Comparison of ENCODE assay signal across 10 mouse cellular contexts in the genomic region with DNA sequence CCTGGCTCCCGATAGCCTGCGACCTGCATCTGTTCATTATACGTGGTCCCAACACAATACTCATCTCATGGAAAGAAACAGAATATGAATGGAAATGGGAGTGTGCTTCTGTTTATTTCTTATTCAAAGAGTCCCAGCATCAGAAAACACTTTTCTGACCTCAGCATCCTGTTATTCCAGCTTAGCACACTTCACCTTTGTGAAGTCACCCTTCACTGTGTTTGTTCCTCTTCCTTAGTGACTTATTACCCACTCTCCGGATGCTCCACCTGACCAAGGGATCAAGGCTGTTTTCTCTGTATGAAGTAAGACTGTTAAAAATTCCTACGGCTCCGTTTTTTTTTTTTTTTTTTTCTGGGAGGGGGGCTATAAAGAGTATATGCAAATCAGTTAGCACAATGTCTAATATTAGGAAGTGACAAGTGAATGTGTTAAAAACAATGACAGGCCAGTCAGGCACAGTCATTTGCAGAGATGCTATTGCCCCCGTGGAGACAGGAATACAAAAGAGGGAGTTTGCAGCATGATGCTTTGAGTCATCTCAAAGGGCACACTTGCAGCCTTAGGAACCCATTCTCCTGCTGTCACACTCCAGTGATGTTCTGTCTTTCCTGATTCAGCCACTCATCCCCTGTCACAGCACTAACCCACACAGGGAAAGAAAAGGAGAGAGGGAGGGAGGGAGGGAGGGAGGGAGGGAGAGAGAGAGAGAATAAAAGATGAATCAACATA. TPM values are rescaled to one million over a fixed set of nuclear protein-coding genes. Genes with fewer than 3 reads are reported as not detected.
DNase-seq lines count a peak whose midpoint lies in the region; ATAC-seq and TF ChIP-seq lines count a peak whose summit lies in the region.
"Had no signal": no experiment of that assay in that cellular context is flagged by ENCODE, and none has a peak within 500 bp of the region (broad histone marks: within the 10 kb centered on the region; RNA-seq: fewer than 3 reads in every experiment).

No protein-coding gene starts in this region.

- H3K4me2 ChIP-seq in heart, embryonic 16.5 days (ENCODE audit: low read depth, low read length): no peak overlapping the region
- peak overlapping the region; percentile 61 for H3K4me2 ChIP-seq in myocyte (ENCODE audit: low read depth)
- H3K4me2 ChIP-seq: liver, embryonic 13.5 days had no signal

- no peaks in the 10 kb centered on the region for H3K36me3 ChIP-seq in heart, embryonic 16.5 days (ENCODE audit: control insufficient read depth, insufficient read depth)
- H3K36me3 ChIP-seq in myocyte (ENCODE audit: control insufficient read depth, insufficient read depth): no peaks in the 10 kb centered on the region
- H3K36me3 ChIP-seq: liver, embryonic 13.5 days had no signal

- H3K4me3 ChIP-seq in heart, embryonic 16.5 days (ENCODE audit: low read length): no peak overlapping the region
- H3K4me3 ChIP-seq in myocyte: no peak overlapping the region
- H3K4me3 ChIP-seq: liver, embryonic 13.5 days had no signal

- H3K27ac ChIP-seq in heart, embryonic 16.5 days (ENCODE audit: low read length): peak overlapping the region; percentile 81
- H3K27ac ChIP-seq: liver, embryonic 13.5 days had no signal

- no peak; the same call in 1 of the 2 replicates for ATAC-seq in heart, embryonic 16.5 days (replicated peaks; ENCODE audit: extremely low read depth, insufficient read depth, low FRiP score)

- peaks cover 24% of the 10 kb centered on the region for H3K4me1 ChIP-seq in heart, embryonic 16.5 days (ENCODE audit: control insufficient read depth, insufficient read depth, low read length)

- no peaks in the 10 kb centered on the region for H3K79me2 ChIP-seq in myocyte (ENCODE audit: control insufficient read depth, insufficient read depth)

- no peak for TF ChIP-seq POLR2A in myocyte (IDR thresholded peaks at IDR 0.05; ENCODE audit: insufficient read length, low read depth)

- H3K27me3 ChIP-seq in heart, embryonic 16.5 days (ENCODE audit: control insufficient read depth, insufficient read depth, low read length): no peaks in the 10 kb centered on the region
- H3K27me3 ChIP-seq in myocyte (ENCODE audit: control insufficient read depth, insufficient read depth, insufficient read length): no peaks in the 10 kb centered on the region
- H3K27me3 ChIP-seq: liver, embryonic 13.5 days had no signal

- no peaks in the 10 kb centered on the region for H3K9me3 ChIP-seq in heart, embryonic 16.5 days (replicated peaks; ENCODE audit: control insufficient read depth, low read length)
- H3K9me3 ChIP-seq: liver, embryonic 13.5 days had no signal

- H3K9ac ChIP-seq in heart, embryonic 16.5 days (ENCODE audit: low read length): no peak overlapping the region
- H3K9ac ChIP-seq: liver, embryonic 13.5 days had no signal

- peak; percentile 49 for DNase-seq in kidney, adult 9 months
- DNase-seq in kidney, adult 11 months: no peak
- peak; percentile 34 for DNase-seq in T-cell, adult 2 months (ENCODE audit: low spot score)
- DNase-seq in urinary bladder, postnatal 4 days (ENCODE audit: low spot score in 2 of 2): no peak
- DNase-seq in urinary bladder, adult 2 months (ENCODE audit: low spot score): no peak
- DNase-seq in gastrocnemius, postnatal 4 days (ENCODE audit: low spot score in 2 of 2): no peak
- DNase-seq: cerebellum, postnatal 36 days; liver, embryonic 13.5 days had no signal

- H3ac ChIP-seq in myocyte (ENCODE audit: control insufficient read depth, insufficient read length): no peak overlapping the region

- WGBS in heart, embryonic 16.5 days: 41% methylated on average over 7 of the region's 7 CpGs

TF ChIP-seq in myocyte, 11 proteins besides CTCF, POLR2A, EP300 and RAD21:
- no peak for TF ChIP-seq USF1 (IDR thresholded peaks at IDR 0.05; ENCODE audit: low read depth)
- no peak for TF ChIP-seq MYOG (IDR thresholded peaks at IDR 0.05; ENCODE audit: control insufficient read depth in 1 of 3, insufficient read depth in 1 of 3, insufficient read length in 2 of 3, low read depth in 2 of 3)
- no peak for TF ChIP-seq REST (IDR thresholded peaks at IDR 0.05; ENCODE audit: insufficient read depth, insufficient read length)
- no peak for TF ChIP-seq SRF (IDR thresholded peaks at IDR 0.05; ENCODE audit: control insufficient read depth, insufficient read length, low read depth)
- no peak for TF ChIP-seq CEBPB (IDR thresholded peaks at IDR 0.05; ENCODE audit: insufficient read depth, poor library complexity, severe bottlenecking)
- TF ChIP-seq POLR2AphosphoS2 (IDR thresholded peaks at IDR 0.05; ENCODE audit: insufficient read length, low read depth): no peak
- no peak for TF ChIP-seq E2F4 (IDR thresholded peaks at IDR 0.05; ENCODE audit: insufficient read depth)
- no peak for TF ChIP-seq MAX (IDR thresholded peaks at IDR 0.05; ENCODE audit: low read depth)
- no peak for TF ChIP-seq TCF12 (IDR thresholded peaks at IDR 0.05; ENCODE audit: insufficient read depth, poor library complexity, severe bottlenecking)
- TF ChIP-seq MYOD1 (IDR thresholded peaks at IDR 0.05; ENCODE audit: control insufficient read depth in 1 of 3, insufficient read length in 2 of 3, low read depth in 2 of 3): no peak
- no peak for TF ChIP-seq TCF3 (IDR thresholded peaks at IDR 0.05; ENCODE audit: insufficient read length, low read depth)

RNA-seq across cellular contexts. Expression of a gene that starts 32.3 kb away (rescaled TPM):
- 14.9 and 16.1 TPM in 2 replicates for polyA plus RNA-seq in heart, embryonic 16.5 days (2015; fragmentation: Nextera tagmentation; extraction: Ambion mirVana)
- 12.5 TPM for polyA plus RNA-seq in myocyte (2012; fragmentation: generic; extraction: Trizol)
- polyA plus RNA-seq in urinary bladder, adult 2 months (2012; rRNA removed): 30.2 and 31.9 TPM in 2 replicates
- total RNA-seq in gastrocnemius, postnatal 4 days (2021): 10 to 100 TPM; 15.8 to 16.7 TPM

Comparison
In these comparisons a context has a peak if more than half of its experiments do, and no peak if none do; other contexts are left out.
1. DNase-seq: peak in kidney, adult 9 months (single experiment) and T-cell, adult 2 months (single experiment); none in kidney, adult 11 months (single experiment), urinary bladder, postnatal 4 days (0 of 2), urinary bladder, adult 2 months (single experiment) and gastrocnemius, postnatal 4 days (0 of 2).